Mouse (Mus musculus) neural tube, embryonic 15.5 days (tissue): ENCODE data around the gene Rab12. TPM values are rescaled to one million over a fixed set of nuclear protein-coding genes. Genes with fewer than 3 reads are reported as not detected.
"Not testable (repeated sequence)": the region's sequence is repeated elsewhere in the genome, so short reads cannot be mapped to it uniquely, and the experiment has no call there.

Source experiments
- ATAC-seq: fragments of 200-750 bp; cut with Nextera tagmentation; 2 replicates; pipeline ENCODE4 v1.8.0; 2017; ENCODE audit warnings: mild to moderate bottlenecking, moderate TSS enrichment, moderate library complexity; ENCODE audit not compliant: low FRiP score
- H3K27ac ChIP-seq: fragments of 300-500 bp; sonication (generic); replicated peaks from 2 replicates; pipeline ENCODE4 v1.5.1; 2015; ENCODE audit warnings: mild to moderate bottlenecking, inconsistent platforms
- H3K27me3 ChIP-seq: fragments of 300-500 bp; sonication (generic); replicated peaks from 2 replicates; pipeline ENCODE4 v1.6.1; 2015; ENCODE audit warnings: inconsistent platforms
- H3K36me3 ChIP-seq: fragments of 300-500 bp; sonication (generic); 2 replicates; pipeline ENCODE4 v1.6.1; 2015; ENCODE audit warnings: inconsistent platforms
- H3K4me1 ChIP-seq: fragments of 300-500 bp; sonication (generic); 2 replicates; pipeline ENCODE4 v1.6.1; 2015; ENCODE audit warnings: inconsistent platforms
- H3K4me2 ChIP-seq: fragments of 300-500 bp; sonication (generic); 2 replicates; pipeline ENCODE4 v1.6.1; 2015; ENCODE audit warnings: inconsistent platforms, mild to moderate bottlenecking, moderate library complexity
- H3K4me3 ChIP-seq: fragments of 300-500 bp; sonication (generic); replicated peaks from 2 replicates; pipeline ENCODE4 v1.5.1; 2015; ENCODE audit warnings: mild to moderate bottlenecking, inconsistent platforms
- H3K9ac ChIP-seq: fragments of 300-500 bp; sonication (generic); replicated peaks from 2 replicates; pipeline ENCODE4 v1.6.1; 2015; ENCODE audit warnings: mild to moderate bottlenecking, inconsistent platforms
- H3K9me3 ChIP-seq: fragments of 300-500 bp; sonication (generic); replicated peaks from 2 replicates; pipeline ENCODE4 v1.6.1; 2016; ENCODE audit warnings: inconsistent platforms
- WGBS: fragments of 180-500 bp; shearing (Covaris S2); methylation state at CpG from one replicate; pipeline ENCODE4 v1.1.7; 2015; ENCODE audit warnings: mixed read lengths; 5-methylcytosine and 5-hydroxymethylcytosine counted together
- polyA plus RNA-seq: library from polyadenylated mRNA; unstranded; fragments of >200 nt; fragmentation: Nextera tagmentation; extraction: Ambion mirVana; gene quantifications from 2 replicates; pipeline ENCODE4 v1.2.1, GENCODE M21; 2015

Gene Rab12
- 72.6 and 82.6 TPM in 2 replicates for polyA plus RNA-seq

GRCm38 (mm10) chr17:66519554-66520553 lies at the start of gene Rab12:
Gene Rab12 (minus strand): TSS chr17:66519729.
- Histone ChIP-seq H3K4me1 (peaks cover 29% of the 10 kb centered on the region), H3K9me3 (no peaks in the 10 kb centered on the region), H3K27ac (peak within 1 kb of the TSS; percentile 74), H3K4me2 (peak within 1 kb of the TSS; percentile 64), H3K36me3 (no peaks in the 10 kb centered on the region), H3K27me3 (no peaks in the 10 kb centered on the region), H3K4me3 (peak within 1 kb of the TSS; percentile 93), H3K9ac (peak within 1 kb of the TSS; percentile 97)
- ATAC-seq = peak; percentile 92
- WGBS = 8% methylated on average over 70 of the region's 71 CpGs

- 77% methylated on average over 7 of the region's 7 CpGs for WGBS
- no peaks in the 10 kb centered on the region for H3K4me1 ChIP-seq
- no peak for ATAC-seq
- H3K9ac ChIP-seq = no peak overlapping the region
- H3K27ac ChIP-seq = no peak overlapping the region
- no peaks in the 10 kb centered on the region for H3K36me3 ChIP-seq
- no peak overlapping the region for H3K4me2 ChIP-seq
- H3K4me3 ChIP-seq = no peak overlapping the region
- no peaks in the 10 kb centered on the region for H3K9me3 ChIP-seq
- no peaks in the 10 kb centered on the region for H3K27me3 ChIP-seq
Measured at GRCm38 (mm10) chr17:66564213-66564612, 44.7 kb upstream of the Rab12 start.

- Histone ChIP-seq H3K4me2 (no peak overlapping the region), H3K9me3 (no peaks in the 10 kb centered on the region), H3K27ac (no peak overlapping the region), H3K27me3 (no peaks in the 10 kb centered on the region), H3K4me3 (no peak overlapping the region), H3K36me3 (no peaks in the 10 kb centered on the region), H3K9ac (no peak overlapping the region), H3K4me1 (no peaks in the 10 kb centered on the region)
- no peak for ATAC-seq
- WGBS = 73% methylated on average over 1 of the region's 1 CpGs
Measured at GRCm38 (mm10) chr17:66563551-66563950, 44.0 kb upstream of the Rab12 start.

GRCm38 (mm10) chr17:66561380-66561779 lies 41.9 kb upstream of the Rab12 start:
- H3K9ac ChIP-seq = no peak overlapping the region
- WGBS = 66% methylated on average over 2 of the region's 2 CpGs

GRCm38 (mm10) chr17:66558404-66559317 lies 39.1 kb upstream of the Rab12 start:
- 67% methylated on average over 17 of the region's 17 CpGs for WGBS
- H3K9me3 ChIP-seq = no peaks in the 10 kb centered on the region
- H3K36me3 ChIP-seq = no peaks in the 10 kb centered on the region
- ATAC-seq = peak; percentile 74
- no peak overlapping the region for H3K4me3 ChIP-seq
- H3K9ac ChIP-seq = no peak overlapping the region
- H3K27ac ChIP-seq = no peak overlapping the region
- H3K4me1 ChIP-seq = no peaks in the 10 kb centered on the region
- H3K4me2 ChIP-seq = no peak overlapping the region
- no peaks in the 10 kb centered on the region for H3K27me3 ChIP-seq

More at GRCm38 (mm10) chr17:66561380-66561779, 41.9 kb upstream of the Rab12 start:
- Histone ChIP-seq H3K27me3 (no peaks in the 10 kb centered on the region), H3K9me3 (no peaks in the 10 kb centered on the region), H3K4me3 (no peak overlapping the region), H3K4me2 (no peak overlapping the region), H3K36me3 (no peaks in the 10 kb centered on the region), H3K4me1 (no peaks in the 10 kb centered on the region), H3K27ac (no peak overlapping the region)
- no peak for ATAC-seq

GRCm38 (mm10) chr17:66552690-66553089 lies 33.2 kb upstream of the Rab12 start:
- Histone ChIP-seq H3K4me2 (no peak overlapping the region), H3K36me3 (no peaks in the 10 kb centered on the region), H3K9me3 (no peaks in the 10 kb centered on the region), H3K4me3 (no peak overlapping the region), H3K4me1 (no peaks in the 10 kb centered on the region), H3K9ac (no peak overlapping the region), H3K27me3 (no peaks in the 10 kb centered on the region), H3K27ac (no peak overlapping the region)
- WGBS = 88% methylated on average over 4 of the region's 4 CpGs
- ATAC-seq = no peak

- no peak for ATAC-seq
- no peaks in the 10 kb centered on the region for H3K9me3 ChIP-seq
- H3K27ac ChIP-seq = no peak overlapping the region
- no peak overlapping the region for H3K4me3 ChIP-seq
- no peak overlapping the region for H3K9ac ChIP-seq
- H3K36me3 ChIP-seq = no peaks in the 10 kb centered on the region
- H3K4me1 ChIP-seq = no peaks in the 10 kb centered on the region
- no peak overlapping the region for H3K4me2 ChIP-seq
- no peaks in the 10 kb centered on the region for H3K27me3 ChIP-seq
- 91% methylated on average over 5 of the region's 5 CpGs for WGBS
Measured at GRCm38 (mm10) chr17:66550486-66550885, 31.0 kb upstream of the Rab12 start.

GRCm38 (mm10) chr17:66532285-66532684 lies 12.8 kb upstream of the Rab12 start:
- Histone ChIP-seq H3K27ac (no peak overlapping the region), H3K4me1 (no peaks in the 10 kb centered on the region), H3K36me3 (no peaks in the 10 kb centered on the region), H3K4me3 (no peak overlapping the region), H3K9me3 (0 out of 2 replicates have a peak, but pooled peaks cover 4% of the 10 kb centered on the region), H3K4me2 (no peak overlapping the region), H3K9ac (no peak overlapping the region), H3K27me3 (no peaks in the 10 kb centered on the region)
- 92% methylated on average over 1 of the region's 1 CpGs for WGBS
- no peak for ATAC-seq

- ATAC-seq = no peak
- Histone ChIP-seq H3K27me3 (no peaks in the 10 kb centered on the region), H3K27ac (no peak overlapping the region), H3K36me3 (no peaks in the 10 kb centered on the region), H3K4me3 (no peak overlapping the region), H3K4me2 (no peak overlapping the region), H3K4me1 (peaks cover 10% of the 10 kb centered on the region), H3K9ac (no peak overlapping the region), H3K9me3 (no peaks in the 10 kb centered on the region)
- WGBS = 77% methylated on average over 5 of the region's 5 CpGs
Measured at GRCm38 (mm10) chr17:66523396-66523795, 3.9 kb upstream of the Rab12 start.

GRCm38 (mm10) chr17:66522631-66523030 lies 3.1 kb upstream of the Rab12 start:
- H3K4me1 ChIP-seq = peaks cover 16% of the 10 kb centered on the region
- not testable (repeated sequence) for H3K36me3 ChIP-seq, ATAC-seq, H3K4me2 ChIP-seq, H3K4me3 ChIP-seq, H3K27ac ChIP-seq, H3K9ac ChIP-seq, H3K27me3 ChIP-seq, H3K9me3 ChIP-seq
- WGBS = 90% methylated on average over 1 of the region's 1 CpGs

GRCm38 (mm10) chr17:66518877-66519553 lies 514 bp downstream of the Rab12 start:
- Histone ChIP-seq H3K4me1 (peaks cover 34% of the 10 kb centered on the region), H3K9me3 (no peaks in the 10 kb centered on the region), H3K36me3 (no peaks in the 10 kb centered on the region), H3K9ac (peak overlapping the region; percentile 97), H3K4me2 (peak overlapping the region; percentile 64), H3K4me3 (peak overlapping the region; percentile 93), H3K27ac (peak overlapping the region; percentile 74), H3K27me3 (no peaks in the 10 kb centered on the region)
- peak; percentile 67 for ATAC-seq
- under 1% methylated on average over 56 of the region's 57 CpGs for WGBS
